Mouse (Mus musculus): ENCODE results near the gene Snx25. TPM values are rescaled to one million over a fixed set of nuclear protein-coding genes. Genes with fewer than 3 reads are reported as not detected.
A peak's percentile ranks its signal among the peaks of the same experiment; 100 is the strongest.

The Snx25 gene
- total RNA-seq, 2 experiments from 2014 or later: 12.2 to 12.7 TPM

DNA sequence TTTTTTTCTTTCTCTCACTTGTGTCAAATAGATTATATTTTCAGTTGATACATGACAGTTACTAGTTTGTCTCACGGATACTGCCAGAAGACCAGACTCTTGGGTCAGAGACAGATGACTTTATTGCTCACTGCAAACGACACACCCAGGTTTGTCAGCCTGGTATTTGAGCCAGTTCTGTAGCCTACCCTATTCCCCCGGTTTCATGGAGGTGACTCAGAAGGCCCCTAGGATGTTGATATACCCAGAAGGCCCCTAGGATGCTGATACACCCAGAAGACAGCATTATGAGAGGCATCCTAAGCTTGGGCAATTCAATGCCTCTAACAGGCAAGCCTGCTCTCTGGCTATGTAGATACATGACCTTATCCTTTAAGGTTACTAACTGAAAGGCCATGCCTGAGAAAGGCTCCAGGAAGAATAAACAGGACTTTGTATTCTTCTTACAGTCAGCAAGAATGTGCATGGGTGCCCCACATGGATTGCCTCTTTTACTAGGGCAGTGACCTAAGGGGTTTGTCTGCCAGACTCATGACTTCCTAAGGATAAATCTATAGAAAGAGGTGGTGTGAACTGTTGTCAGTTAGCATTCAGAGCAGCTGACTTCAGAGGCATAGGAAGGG, 144.8 kb downstream of the Snx25 start:
- no peak for DNase-seq

- no peak for DNase-seq
These were observed 146.4 kb downstream of the Snx25 start, which contains the start of gene Ankrd37 for GRCm38 (mm10) chr8:46005596-46005995. TSS of gene Ankrd37 (minus strand) at chr8:46005707.

- peak; percentile 100 for DNase-seq
These were observed 151.9 kb downstream of the Snx25 start for GRCm38 (mm10) chr8:45999784-46000705.

GRCm38 (mm10) chr8:45999138-45999783, 152.7 kb downstream of the Snx25 start, which contains the start of gene Lrp2bp:
TSS of gene Lrp2bp (plus strand) at chr8:45999303.
- no peak for DNase-seq

GRCm38 (mm10) chr8:45998228-45998627, 153.7 kb downstream of the Snx25 start:
- no peak for DNase-seq

DNA sequence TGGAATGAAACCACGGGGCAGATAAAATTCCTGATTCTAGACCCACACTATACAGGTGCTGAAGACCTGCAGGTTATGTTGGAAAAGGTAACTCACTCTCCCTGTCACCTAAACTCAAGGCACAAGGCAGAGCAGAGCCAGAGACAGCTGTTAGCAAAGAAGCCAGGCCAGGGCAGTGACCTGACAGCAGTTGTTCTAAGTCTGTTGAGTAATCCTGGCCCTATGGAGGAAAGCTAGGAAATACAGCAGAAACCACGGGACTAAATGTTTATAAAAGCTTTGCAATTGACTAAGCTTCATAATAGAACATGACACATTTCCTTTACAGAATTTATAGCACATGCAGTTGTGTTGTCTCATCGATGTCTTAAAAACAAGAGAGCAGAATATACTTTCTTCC, 156.4 kb downstream of the Snx25 start:
- no peak for DNase-seq

DNA sequence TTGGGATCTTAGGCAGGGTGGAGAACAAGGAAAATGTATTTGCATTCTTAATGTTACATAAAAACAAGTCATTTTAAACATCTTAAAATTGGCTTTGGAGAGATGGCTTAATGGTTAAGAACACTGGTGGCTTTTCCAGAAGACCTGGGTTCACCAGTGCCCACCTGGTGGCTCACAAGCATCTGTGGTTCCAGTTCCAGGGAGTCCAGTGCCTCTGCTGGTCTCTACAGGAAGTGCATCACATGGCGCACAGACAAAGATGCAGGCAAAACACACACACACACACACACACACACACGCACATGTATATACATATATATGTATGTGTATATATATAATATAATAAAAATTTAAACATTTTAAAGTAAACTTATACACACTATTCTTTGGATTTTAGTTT, 157.8 kb downstream of the Snx25 start:
- DNase-seq: no peak

- no peak for DNase-seq
These were observed 161.2 kb downstream of the Snx25 start for GRCm38 (mm10) chr8:45990631-45991310.

DNA sequence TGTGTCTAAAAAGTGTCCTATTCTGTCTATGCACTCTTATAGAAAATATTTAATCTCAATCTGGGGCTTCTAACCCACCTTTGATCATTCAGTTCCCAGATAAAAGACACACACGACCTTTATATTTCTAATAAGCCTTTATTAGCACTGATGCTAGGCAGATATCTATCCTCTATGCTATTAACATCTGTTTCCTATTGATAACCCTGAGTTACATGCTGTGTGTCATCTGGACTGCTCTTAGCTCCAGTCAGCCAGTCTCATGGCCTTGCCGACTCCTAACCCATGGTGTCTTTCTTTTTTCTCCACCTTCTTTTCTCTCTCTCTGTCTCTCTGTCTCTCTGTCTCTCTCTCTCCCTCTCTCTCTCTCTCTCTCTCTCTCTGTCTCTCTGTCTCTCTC, 163.8 kb downstream of the Snx25 start:
- DNase-seq: no peak

GRCm38 (mm10) chr8:45986665-45987064, 165.3 kb downstream of the Snx25 start:
- DNase-seq: no peak

Other genes starting within 250 kb of the Snx25 start
- gene Ccdc110, start 217.5 kb downstream of the Snx25 start, total RNA-seq (2021): not detected
- gene 1700029J07Rik, start 176.9 kb downstream of the Snx25 start, total RNA-seq (2021): under 1 TPM; 0.83 to 0.86 TPM
- 10 to 100 TPM; 33.4 to 33.5 TPM for gene Ufsp2, start 176.6 kb downstream of the Snx25 start, total RNA-seq (2021)
- under 1 TPM; 0.36 to 0.76 TPM for gene Lrp2bp, start 152.9 kb downstream of the Snx25 start, total RNA-seq (2021)
- gene Ankrd37, start 146.5 kb downstream of the Snx25 start, total RNA-seq (2021): 10 to 100 TPM; 11.1 to 12.4 TPM
- gene Cfap97, start 388 bp downstream of the Snx25 start, total RNA-seq (2021): 10 to 100 TPM; 14.1 to 15.2 TPM
- gene Slc25a4, start 59.1 kb upstream of the Snx25 start, total RNA-seq (2021): 1,000 to 10,000 TPM; 3,101 to 3,310 TPM
- not detected for gene Helt, start 142.5 kb upstream of the Snx25 start, total RNA-seq (2021)

Measured in heart, postnatal 4 days (tissue).